Mouse (Mus musculus): ENCODE measurements around the gene Foxa3.

DNA sequence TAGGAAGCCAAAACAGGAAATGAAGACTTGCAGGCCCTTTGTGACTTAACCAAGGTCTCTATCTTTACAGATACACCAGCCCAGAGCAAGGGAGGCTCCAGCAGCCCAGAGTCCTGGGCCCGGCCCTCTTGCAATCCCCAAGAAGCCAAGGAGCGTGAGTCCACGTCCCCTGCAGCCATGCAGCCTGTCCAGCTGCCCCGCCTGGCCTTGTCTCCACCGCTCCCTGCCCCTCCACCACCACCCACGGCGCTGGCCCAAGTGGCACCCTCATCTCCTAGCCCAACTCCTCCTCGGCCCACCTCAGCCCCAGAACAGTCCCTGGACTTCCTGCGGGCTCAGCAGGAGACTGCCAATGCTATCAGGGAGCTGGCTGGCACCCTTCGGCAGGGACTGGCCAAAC is 22.9 kb downstream of the Foxa3 start:
- TF ChIP-seq ZNF384 (IDR thresholded peaks at IDR 0.05; ENCODE audit: low read depth, low read length) (no peak), MAFK (IDR thresholded peaks at IDR 0.05; ENCODE audit: insufficient read depth, low read depth, low read length) (no peak), ZC3H11A (IDR thresholded peaks at IDR 0.05; ENCODE audit: borderline replicate concordance, low read depth, low read length) (no peak), HCFC1 (IDR thresholded peaks at IDR 0.05; ENCODE audit: borderline replicate concordance, insufficient read depth, low read length) (no peak), CHD2 (IDR thresholded peaks at IDR 0.05; ENCODE audit: low read depth, low read length) (no peak)
